In the genomic region with DNA sequence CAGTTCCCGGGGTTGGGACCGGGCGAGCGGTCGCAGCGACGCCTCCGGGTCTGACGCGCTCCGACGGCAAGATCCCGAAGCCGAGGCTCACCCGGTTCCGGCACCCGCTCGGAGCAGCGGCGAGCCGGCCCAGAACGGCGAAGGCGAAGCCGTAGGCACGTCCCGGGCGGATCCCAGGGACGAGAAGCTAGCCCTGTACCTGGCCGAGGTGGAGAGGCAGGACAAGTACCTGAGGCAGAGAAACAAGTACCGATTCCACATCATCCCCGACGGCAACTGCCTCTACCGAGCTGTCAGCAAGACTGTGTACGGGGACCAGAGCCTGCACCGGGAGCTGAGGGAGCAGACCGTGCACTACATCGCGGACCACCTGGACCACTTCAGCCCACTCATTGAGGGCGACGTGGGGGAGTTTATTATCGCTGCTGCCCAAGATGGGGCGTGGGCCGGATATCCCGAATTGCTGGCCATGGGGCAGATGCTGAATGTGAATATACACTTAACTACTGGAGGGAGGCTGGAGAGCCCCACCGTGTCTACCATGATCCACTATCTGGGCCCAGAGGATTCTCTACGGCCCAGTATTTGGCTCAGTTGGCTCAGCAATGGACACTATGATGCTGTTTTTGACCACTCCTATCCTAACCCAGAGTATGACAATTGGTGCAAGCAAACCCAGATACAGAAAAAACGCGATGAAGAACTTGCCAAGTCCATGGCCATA, we compare ENCODE assay signal across 8 mouse cellular contexts. TPM values are rescaled to one million over a fixed set of nuclear protein-coding genes. Genes with fewer than 3 reads are reported as not detected.
A peak's percentile ranks its signal among the peaks of the same experiment; 100 is the strongest.
DNase-seq lines count a peak whose midpoint lies in the region; ATAC-seq and TF ChIP-seq lines count a peak whose summit lies in the region.

No protein-coding gene starts in this region.

- ATAC-seq in embryonic facial prominence, embryonic 13.5 days (ENCODE audit: insufficient number of reproducible peaks, insufficient read depth, low FRiP score, low TSS enrichment, low read depth) = no peak
- no peak for ATAC-seq in heart, embryonic 14.5 days (ENCODE audit: insufficient number of reproducible peaks, insufficient read depth, low FRiP score, low read depth)
- ATAC-seq in lung, embryonic 14.5 days (ENCODE audit: insufficient read depth) = peak; percentile 2; the same call in 1 of the 2 replicates
- ATAC-seq in neural tube, embryonic 14.5 days (ENCODE audit: low read depth) = no peak

- H3K4me2 ChIP-seq in embryonic facial prominence, embryonic 13.5 days = peak overlapping the region; percentile 81
- peak overlapping the region; percentile 79 for H3K4me2 ChIP-seq in heart, embryonic 14.5 days (ENCODE audit: low read length)
- H3K4me2 ChIP-seq in lung, embryonic 14.5 days = peak overlapping the region; percentile 84
- H3K4me2 ChIP-seq in neural tube, embryonic 14.5 days (ENCODE audit: low read depth, low read length) = peak overlapping the region; percentile 64

- peak overlapping the region; percentile 71 for H3K4me3 ChIP-seq in embryonic facial prominence, embryonic 13.5 days
- peak overlapping the region; percentile 95 to 96 for H3K4me3 ChIP-seq in heart, embryonic 14.5 days (ENCODE audit: control insufficient read depth in 1 of 2, insufficient read depth in 1 of 2, low read depth in 1 of 2, low read length in 2 of 2)
- peak overlapping the region; percentile 79 for H3K4me3 ChIP-seq in lung, embryonic 14.5 days (ENCODE audit: low read depth, low read length)
- peak overlapping the region; percentile 78 for H3K4me3 ChIP-seq in neural tube, embryonic 14.5 days (ENCODE audit: low read depth, low read length)
- H3K4me3 ChIP-seq in thymus, adult 2 months (ENCODE audit: control insufficient read depth, insufficient read depth, low read length) = peak overlapping the region; percentile 63

- H3K9ac ChIP-seq in embryonic facial prominence, embryonic 13.5 days = peak overlapping the region; percentile 77
- H3K9ac ChIP-seq in heart, embryonic 14.5 days (ENCODE audit: low read length) = peak overlapping the region; percentile 97
- peak overlapping the region; percentile 87 for H3K9ac ChIP-seq in lung, embryonic 14.5 days
- peak overlapping the region; percentile 74 for H3K9ac ChIP-seq in neural tube, embryonic 14.5 days (replicated peaks; ENCODE audit: low read depth, low read length)

- H3K4me1 ChIP-seq in embryonic facial prominence, embryonic 13.5 days = peaks cover 12% of the 10 kb centered on the region
- peaks cover 0 to 7% of the 10 kb centered on the region in 2 experiments; a peak in 3 of 4 replicates for H3K4me1 ChIP-seq in heart, embryonic 14.5 days (ENCODE audit: control insufficient read depth in 2 of 2, insufficient read depth in 2 of 2, low read length in 2 of 2)
- peaks cover 7% of the 10 kb centered on the region for H3K4me1 ChIP-seq in lung, embryonic 14.5 days (ENCODE audit: insufficient read depth)
- H3K4me1 ChIP-seq in neural tube, embryonic 14.5 days (ENCODE audit: control insufficient read depth, insufficient read depth, low read length) = 0 out of 2 replicates have a peak, but pooled peaks cover 4% of the 10 kb centered on the region
- peaks cover 10% of the 10 kb centered on the region for H3K4me1 ChIP-seq in thymus, adult 2 months (replicated peaks; ENCODE audit: control insufficient read depth, insufficient read depth, low read length)

- H3K27ac ChIP-seq in embryonic facial prominence, embryonic 13.5 days = peak overlapping the region; percentile 86; the same call in 1 of the 2 replicates
- peak overlapping the region; percentile 93 to 99 for H3K27ac ChIP-seq in heart, embryonic 14.5 days (replicated peaks in 1 of 2; ENCODE audit: control insufficient read depth in 1 of 2, insufficient read depth in 1 of 2, low read depth in 2 of 2, low read length in 2 of 2)
- peak overlapping the region; percentile 97 for H3K27ac ChIP-seq in lung, embryonic 14.5 days (ENCODE audit: low read depth)
- no peak overlapping the region for H3K27ac ChIP-seq in neural tube, embryonic 14.5 days (ENCODE audit: low read depth, low read length)
- H3K27ac ChIP-seq in thymus, adult 2 months (ENCODE audit: control insufficient read depth, insufficient read depth, low read length) = no peak overlapping the region

- WGBS in embryonic facial prominence, embryonic 13.5 days = 4% methylated on average over 49 of the region's 49 CpGs
- WGBS in heart, embryonic 14.5 days = 3% methylated on average over 49 of the region's 49 CpGs
- 2% methylated on average over 49 of the region's 49 CpGs for WGBS in lung, embryonic 14.5 days
- 4% methylated on average over 49 of the region's 49 CpGs for WGBS in neural tube, embryonic 14.5 days
- 10% methylated on average over 49 of the region's 49 CpGs for WGBS in thymus, adult 2 months

- H3K9me3 ChIP-seq in embryonic facial prominence, embryonic 13.5 days = no peaks in the 10 kb centered on the region
- no peaks in the 10 kb centered on the region for H3K9me3 ChIP-seq in heart, embryonic 14.5 days (ENCODE audit: control insufficient read depth, low read length)
- no peaks in the 10 kb centered on the region for H3K9me3 ChIP-seq in lung, embryonic 14.5 days (ENCODE audit: low read depth, low read length)
- H3K9me3 ChIP-seq in neural tube, embryonic 14.5 days (ENCODE audit: control insufficient read depth, low read length) = no peaks in the 10 kb centered on the region

- peaks cover 36% of the 10 kb centered on the region for H3K27me3 ChIP-seq in embryonic facial prominence, embryonic 13.5 days
- no peaks in the 10 kb centered on the region for H3K27me3 ChIP-seq in heart, embryonic 14.5 days (ENCODE audit: control insufficient read depth, insufficient read depth, low read length)
- H3K27me3 ChIP-seq in lung, embryonic 14.5 days (ENCODE audit: insufficient read depth, low read length) = no peaks in the 10 kb centered on the region
- H3K27me3 ChIP-seq in neural tube, embryonic 14.5 days (ENCODE audit: control insufficient read depth, insufficient read depth, low read length) = peaks cover 11% of the 10 kb centered on the region; the same call in 1 of the 2 replicates
- H3K27me3 ChIP-seq in thymus, adult 2 months (ENCODE audit: control insufficient read depth, insufficient read depth, low read length) = no peaks in the 10 kb centered on the region

- TF ChIP-seq CTCF in lung, embryonic 14.5 days (IDR thresholded peaks at IDR 0.05; ENCODE audit: low read depth) = no peak
- TF ChIP-seq CTCF in thymus, adult 2 months (IDR thresholded peaks at IDR 0.05; ENCODE audit: borderline replicate concordance, control insufficient read depth, extremely low read depth, insufficient read depth, low read length, poor library complexity) = peak; percentile 32; the same call in 1 of the 2 replicates

- DNase-seq in lung, adult 18-20 months = peak; percentile 26 to 41
- DNase-seq in lung, postnatal 25 days (ENCODE audit: low spot score) = no peak
- DNase-seq in kidney, postnatal 10 days = peak; percentile 48
- peak; percentile 52 for DNase-seq in lung, embryonic 14.5 days
- peak; percentile 46 for DNase-seq in thymus, adult 2 months

- no peak for TF ChIP-seq POLR2A in thymus, adult 2 months (IDR thresholded peaks at IDR 0.05; ENCODE audit: control insufficient read depth, extremely low read depth, insufficient read depth, low read length, poor library complexity)

- no peaks in the 10 kb centered on the region for H3K36me3 ChIP-seq in embryonic facial prominence, embryonic 13.5 days
- no peaks in the 10 kb centered on the region for H3K36me3 ChIP-seq in heart, embryonic 14.5 days (ENCODE audit: control insufficient read depth, insufficient read depth, low read length)
- no peaks in the 10 kb centered on the region for H3K36me3 ChIP-seq in lung, embryonic 14.5 days (ENCODE audit: insufficient read depth)
- no peaks in the 10 kb centered on the region for H3K36me3 ChIP-seq in neural tube, embryonic 14.5 days (ENCODE audit: control insufficient read depth, insufficient read depth, low read length)
- no peaks in the 10 kb centered on the region for H3K36me3 ChIP-seq in thymus, adult 2 months (ENCODE audit: control insufficient read depth, insufficient read depth, low read length)

RNA-seq across cellular contexts. Expression of gene Otud1, which starts 1.3 kb away (rescaled TPM):
- polyA plus RNA-seq in embryonic facial prominence, embryonic 13.5 days (2015; fragmentation: Nextera tagmentation; extraction: Ambion mirVana) = 0.93 and 1.3 TPM in 2 replicates
- 15.0 and 16.4 TPM in 2 replicates for polyA plus RNA-seq in heart, embryonic 14.5 days (2014; fragmentation: Nextera tagmentation; extraction: Ambion mirVana)
- polyA plus RNA-seq in lung, embryonic 14.5 days (2014; fragmentation: Nextera tagmentation; extraction: Ambion mirVana) = 8.9 and 9.5 TPM in 2 replicates
- polyA plus RNA-seq in neural tube, embryonic 14.5 days (2014; fragmentation: Nextera tagmentation; extraction: Ambion mirVana) = 1.6 and 2.4 TPM in 2 replicates
- polyA plus RNA-seq in thymus, adult 2 months (2012; rRNA removed) = 16.1 and 33.1 TPM in 2 replicates

Comparison
In these comparisons a context has a peak if more than half of its experiments do, and no peak if none do; other contexts are left out.
1. H3K27ac ChIP-seq: peak in embryonic facial prominence, embryonic 13.5 days (single experiment), heart, embryonic 14.5 days (2 of 2) and lung, embryonic 14.5 days (single experiment); none in neural tube, embryonic 14.5 days (single experiment) and thymus, adult 2 months (single experiment).
2. Peak in every context shown above with its lines, with median percentiles within 50 percentile points of each other: H3K4me2 ChIP-seq, H3K4me3 ChIP-seq and H3K9ac ChIP-seq.